Mouse (Mus musculus) lung, embryonic 16.5 days (tissue): ENCODE measurements at regions not wholly inside any gene's neighbourhood (a gene's known extent, or its start where the extent isn't known, plus 50 kb on each side); places are given as distances from the start of the nearest gene placed in this dataset.

Experiments
- ATAC-seq: fragments of 200-750 bp; cut with Nextera tagmentation; 2 replicates; pipeline ENCODE4 v1.8.0; 2017; ENCODE audit warnings: low read depth, mild to moderate bottlenecking, moderate library complexity
- H3K27ac ChIP-seq: fragments of 300-500 bp; sonication (generic); 2 replicates; pipeline ENCODE4 v1.5.1; 2014; ENCODE audit warnings: mild to moderate bottlenecking, control low read depth, low read length
- H3K27me3 ChIP-seq: fragments of 300-500 bp; sonication (generic); 2 replicates; pipeline ENCODE4 v1.6.1; 2014; ENCODE audit warnings: low read depth, low read length, mixed read lengths; ENCODE audit not compliant: control insufficient read depth, insufficient read depth
- H3K36me3 ChIP-seq: fragments of 300-500 bp; sonication (generic); 2 replicates; pipeline ENCODE4 v1.6.1; 2014; ENCODE audit warnings: low read length; ENCODE audit not compliant: control insufficient read depth, insufficient read depth
- H3K4me1 ChIP-seq: fragments of 300-500 bp; sonication (generic); replicated peaks from 2 replicates; pipeline ENCODE4 v1.6.1; 2014; ENCODE audit warnings: low read length, mixed read lengths; ENCODE audit not compliant: control insufficient read depth, insufficient read depth
- H3K4me2 ChIP-seq: fragments of 300-500 bp; sonication (generic); 2 replicates; pipeline ENCODE4 v1.6.1; 2014; ENCODE audit warnings: low read depth, low read length, control low read depth
- H3K4me3 ChIP-seq: fragments of 300-500 bp; sonication (generic); 2 replicates; pipeline ENCODE4 v1.5.1; 2014; ENCODE audit warnings: mild to moderate bottlenecking, low read length, control low read depth
- H3K9ac ChIP-seq: fragments of 300-500 bp; sonication (generic); 2 replicates; pipeline ENCODE4 v1.6.1; 2014; ENCODE audit warnings: low read length, control low read depth
- H3K9me3 ChIP-seq: fragments of 300-500 bp; sonication (generic); 2 replicates; pipeline ENCODE4 v1.6.1; 2016; ENCODE audit warnings: low read length; ENCODE audit not compliant: control insufficient read depth
- WGBS: fragments of 180-500 bp; shearing (Covaris S2); extraction: QIAGEN DNeasy Blood & Tissue Kit; methylation state at CpG from one replicate; pipeline ENCODE4 v1.1.7; 2014; 5-methylcytosine and 5-hydroxymethylcytosine counted together

DNA sequence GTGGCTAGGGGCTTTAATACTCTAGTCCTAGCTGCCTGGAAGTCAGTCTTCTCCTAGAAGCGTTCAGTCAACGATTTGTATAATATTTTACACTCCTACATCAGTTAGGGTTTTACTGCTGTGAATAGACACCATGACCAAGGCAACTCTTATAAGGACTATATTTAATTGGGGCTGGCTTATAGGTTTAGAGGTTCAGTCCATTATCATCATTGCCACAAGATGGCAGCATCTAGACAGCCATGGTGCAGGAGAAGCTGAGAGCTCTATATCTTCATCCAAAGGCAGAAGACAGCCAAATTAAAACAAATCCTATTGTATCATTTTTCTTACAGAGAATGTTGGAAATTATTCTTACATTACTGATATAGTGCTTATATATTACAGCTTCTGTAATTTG lies 167.0 kb upstream of the Ndn start:
- 53% methylated on average over 2 of the region's 2 CpGs for WGBS
- no peak overlapping the region for H3K4me3 ChIP-seq
- H3K36me3 ChIP-seq: peaks cover 2% of the 10 kb centered on the region; the same call in 1 of the 2 replicates
- H3K9ac ChIP-seq: no peak overlapping the region
- no peak for ATAC-seq
- no peak overlapping the region for H3K4me2 ChIP-seq
- H3K27me3 ChIP-seq: no peaks in the 10 kb centered on the region
- no peak overlapping the region for H3K27ac ChIP-seq
- H3K9me3 ChIP-seq: no peaks in the 10 kb centered on the region
- H3K4me1 ChIP-seq: no peaks in the 10 kb centered on the region

DNA sequence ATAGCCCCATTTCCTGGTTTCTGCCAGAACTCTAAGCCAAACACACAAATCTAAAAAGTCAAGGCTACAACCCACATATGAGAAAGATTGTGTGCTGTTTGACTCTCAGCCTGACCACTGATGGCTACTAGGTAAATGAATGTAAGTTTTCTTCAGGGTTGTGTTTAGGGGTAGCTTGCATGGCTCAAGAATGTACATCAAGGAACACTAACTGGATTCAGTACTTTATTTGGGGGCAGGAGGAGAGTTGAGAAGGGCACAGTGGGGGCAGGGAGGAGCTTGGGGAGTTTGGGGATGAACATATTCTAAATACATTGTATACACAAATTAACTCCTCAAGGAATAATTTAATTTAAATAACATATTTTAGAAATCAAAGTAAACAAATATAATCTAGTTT lies 137.8 kb upstream of the Ndn start:
- no peak overlapping the region for H3K4me3 ChIP-seq
- H3K4me1 ChIP-seq: no peaks in the 10 kb centered on the region
- H3K9ac ChIP-seq: no peak overlapping the region
- H3K36me3 ChIP-seq: no peaks in the 10 kb centered on the region
- H3K9me3 ChIP-seq: no peaks in the 10 kb centered on the region
- no peak overlapping the region for H3K27ac ChIP-seq
- no peak for ATAC-seq
- H3K27me3 ChIP-seq: no peaks in the 10 kb centered on the region
- peak overlapping the region; percentile 12 for H3K4me2 ChIP-seq

DNA sequence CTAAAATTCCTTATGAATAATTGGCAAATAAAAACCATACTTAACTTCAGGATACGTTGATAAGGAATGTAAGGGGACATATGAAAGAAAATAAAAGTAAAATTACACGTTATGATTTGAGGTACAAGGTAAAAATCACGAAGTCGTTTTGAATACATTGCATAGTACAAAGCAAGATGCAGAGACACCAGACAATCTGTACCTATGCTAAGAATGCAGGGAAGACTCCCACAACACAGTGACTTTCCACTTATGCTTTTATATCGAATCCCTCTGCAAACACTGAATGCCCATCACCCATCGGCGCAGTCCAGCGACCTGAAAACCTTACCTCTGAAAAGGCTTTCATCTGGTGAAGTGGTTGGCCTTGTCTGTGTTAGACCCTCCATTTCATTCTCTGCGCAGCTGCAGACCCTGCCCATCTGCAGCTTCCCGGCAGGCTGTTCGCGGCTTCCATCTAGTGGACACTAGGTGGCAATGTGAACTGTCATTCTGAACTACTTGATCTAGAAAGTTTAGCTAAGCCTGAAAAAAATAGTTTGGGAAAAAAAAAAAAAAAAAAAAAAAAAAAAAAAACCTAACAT lies 137.2 kb upstream of the Ndn start:
- Histone ChIP-seq H3K27me3 (no peaks in the 10 kb centered on the region), H3K27ac (no peak overlapping the region), H3K9me3 (no peaks in the 10 kb centered on the region), H3K36me3 (no peaks in the 10 kb centered on the region), H3K4me2 (peak overlapping the region; percentile 44), H3K4me3 (peak overlapping the region; percentile 53), H3K4me1 (no peaks in the 10 kb centered on the region), H3K9ac (peak overlapping the region; percentile 62)
- WGBS: 24% methylated on average over 12 of the region's 12 CpGs
- peak; percentile 87; the same call in 1 of the 2 replicates for ATAC-seq

DNA sequence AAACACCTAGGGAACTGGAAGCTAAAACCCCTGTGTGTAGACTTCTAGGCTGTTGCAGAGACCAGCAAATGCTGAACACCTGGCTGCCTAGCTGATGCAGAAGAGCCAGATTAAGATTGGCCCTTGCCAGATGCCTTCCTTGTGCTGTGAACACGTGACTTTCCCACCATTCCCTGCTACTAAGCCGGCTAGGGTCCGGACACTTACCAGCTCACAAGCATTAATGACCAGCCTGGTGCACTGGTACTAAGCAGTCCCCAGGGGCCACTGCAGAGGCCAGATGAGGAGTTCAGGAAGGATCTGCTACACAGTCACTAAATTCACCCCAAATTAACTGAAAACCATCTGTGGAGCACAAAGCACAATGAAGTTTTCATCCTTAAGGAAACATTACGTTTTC lies 121.2 kb upstream of the Ndn start:
- Histone ChIP-seq H3K27ac (no peak overlapping the region), H3K4me1 (no peaks in the 10 kb centered on the region), H3K36me3 (no peaks in the 10 kb centered on the region), H3K9ac (no peak overlapping the region), H3K9me3 (no peaks in the 10 kb centered on the region), H3K4me2 (no peak overlapping the region), H3K27me3 (no peaks in the 10 kb centered on the region), H3K4me3 (no peak overlapping the region)
- no peak for ATAC-seq
- 31% methylated on average over 4 of the region's 4 CpGs for WGBS

DNA sequence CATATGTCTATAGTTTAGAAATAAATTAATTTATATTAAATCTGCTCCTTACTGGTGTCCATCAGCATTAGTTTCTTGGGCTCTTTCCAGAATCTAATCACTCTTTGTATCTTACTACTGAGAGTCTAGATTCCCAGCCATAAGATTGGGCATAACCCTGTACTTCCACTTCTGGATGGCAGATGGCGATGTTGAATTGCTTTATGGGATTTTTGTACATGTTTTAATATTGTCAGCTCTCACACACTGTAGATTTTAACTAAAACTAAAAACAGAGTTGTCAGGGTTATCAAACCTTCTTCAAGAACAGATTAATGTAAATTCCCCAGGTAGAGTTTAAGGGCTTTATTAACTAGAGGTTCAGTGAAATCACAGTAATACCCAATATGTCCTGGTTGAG lies 118.6 kb upstream of the Ndn start:
- H3K9ac ChIP-seq: no peak overlapping the region
- no peaks in the 10 kb centered on the region for H3K9me3 ChIP-seq
- 0 out of 2 replicates have a peak, but pooled peaks cover 2% of the 10 kb centered on the region for H3K4me1 ChIP-seq
- 0% methylated on average over 1 of the region's 1 CpGs for WGBS
- H3K36me3 ChIP-seq: no peaks in the 10 kb centered on the region
- no peak overlapping the region for H3K4me2 ChIP-seq
- H3K27me3 ChIP-seq: no peaks in the 10 kb centered on the region
- no peak overlapping the region for H3K27ac ChIP-seq
- no peak overlapping the region for H3K4me3 ChIP-seq
- ATAC-seq: no peak

DNA sequence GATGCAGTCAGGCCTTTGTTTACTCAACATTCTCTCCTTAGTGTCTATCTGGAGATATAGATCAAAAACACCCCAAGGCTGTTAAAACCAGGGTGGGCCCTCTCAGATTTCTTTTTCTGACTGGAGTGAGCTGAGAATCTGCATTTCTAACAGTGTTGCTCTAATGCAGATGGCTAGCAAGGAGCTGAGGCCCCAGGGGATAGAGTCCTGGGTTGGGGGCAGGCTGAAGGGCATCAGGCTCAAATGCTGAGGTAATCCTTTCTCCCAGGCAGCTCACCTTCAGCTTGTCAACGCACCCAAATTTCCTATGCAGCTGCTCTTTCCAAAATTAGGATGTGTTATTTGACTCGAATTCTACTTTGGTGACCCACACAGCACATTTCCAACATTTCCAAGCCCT lies 115.7 kb upstream of the Ndn start:
- WGBS: 10% methylated on average over 2 of the region's 2 CpGs
- peak; percentile 34; the same call in 1 of the 2 replicates for ATAC-seq

DNA sequence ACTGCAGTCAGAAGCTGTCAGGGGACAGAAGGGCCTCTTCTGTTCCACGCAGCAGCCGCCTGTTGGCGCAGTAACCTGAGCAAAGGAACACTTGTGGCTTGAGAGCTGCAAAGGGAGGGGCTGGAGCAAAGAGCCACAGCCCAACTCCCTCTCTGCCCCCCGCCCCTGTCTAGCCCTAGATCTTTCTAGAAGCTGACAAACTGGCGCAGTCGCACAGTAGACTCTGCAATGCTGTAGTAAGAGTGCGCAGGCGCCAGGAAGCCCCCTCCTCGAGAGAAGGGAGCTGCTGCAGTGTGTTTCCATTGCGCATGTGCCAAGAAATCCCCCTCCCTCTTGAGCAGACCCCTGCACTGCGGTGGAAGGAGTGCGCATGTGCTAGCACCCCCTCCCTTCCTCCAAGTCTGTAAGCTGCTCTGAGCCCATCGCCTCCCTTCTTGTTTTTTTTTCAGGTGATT lies 115.2 kb upstream of the Ndn start:
- 0 out of 2 replicates have a peak, but pooled peaks cover 2% of the 10 kb centered on the region for H3K4me1 ChIP-seq
- ATAC-seq: peak; percentile 90
- H3K36me3 ChIP-seq: no peaks in the 10 kb centered on the region
- WGBS: 10% methylated on average over 13 of the region's 13 CpGs
- H3K27ac ChIP-seq: peak overlapping the region; percentile 62
- no peaks in the 10 kb centered on the region for H3K9me3 ChIP-seq
- no peaks in the 10 kb centered on the region for H3K27me3 ChIP-seq
- peak overlapping the region; percentile 25 for H3K4me3 ChIP-seq
- H3K4me2 ChIP-seq: peak overlapping the region; percentile 52
- peak overlapping the region; percentile 31; the same call in 1 of the 2 replicates for H3K9ac ChIP-seq

More for the DNA sequence above, 115.7 kb upstream of the Ndn start:
- 0 out of 2 replicates have a peak, but pooled peaks cover 2% of the 10 kb centered on the region for H3K4me1 ChIP-seq
- peak overlapping the region; percentile 52 for H3K4me2 ChIP-seq
- no peaks in the 10 kb centered on the region for H3K27me3 ChIP-seq
- H3K36me3 ChIP-seq: no peaks in the 10 kb centered on the region
- H3K27ac ChIP-seq: peak overlapping the region; percentile 17; the same call in 1 of the 2 replicates
- H3K9me3 ChIP-seq: no peaks in the 10 kb centered on the region
- H3K9ac ChIP-seq: peak overlapping the region; percentile 31; the same call in 1 of the 2 replicates
- H3K4me3 ChIP-seq: peak overlapping the region; percentile 25

DNA sequence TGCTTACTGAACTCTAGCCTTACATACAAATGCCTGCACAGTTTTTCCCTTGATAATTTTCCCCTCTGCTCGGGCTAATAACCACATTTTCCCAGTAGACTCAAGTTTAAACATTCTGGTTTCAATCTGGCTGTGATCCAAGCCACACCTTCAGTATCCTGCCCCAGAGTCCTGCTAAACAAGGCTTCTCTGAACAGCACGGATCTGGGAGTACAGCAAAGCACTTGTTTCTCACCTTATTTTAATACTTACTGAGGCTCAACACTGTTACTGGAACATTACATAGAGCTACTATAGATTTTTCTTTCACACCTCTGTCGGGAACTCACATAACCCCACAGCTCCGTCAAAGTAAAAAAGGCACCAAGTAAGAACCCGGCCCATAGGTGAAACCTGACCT lies 114.3 kb upstream of the Ndn start:
- no peaks in the 10 kb centered on the region for H3K9me3 ChIP-seq
- ATAC-seq: no peak
- H3K4me2 ChIP-seq: no peak overlapping the region
- H3K36me3 ChIP-seq: no peaks in the 10 kb centered on the region
- 40% methylated on average over 5 of the region's 5 CpGs for WGBS
- no peak overlapping the region for H3K4me3 ChIP-seq
- H3K4me1 ChIP-seq: 0 out of 2 replicates have a peak, but pooled peaks cover 2% of the 10 kb centered on the region
- H3K27ac ChIP-seq: no peak overlapping the region
- no peaks in the 10 kb centered on the region for H3K27me3 ChIP-seq
- no peak overlapping the region for H3K9ac ChIP-seq

DNA sequence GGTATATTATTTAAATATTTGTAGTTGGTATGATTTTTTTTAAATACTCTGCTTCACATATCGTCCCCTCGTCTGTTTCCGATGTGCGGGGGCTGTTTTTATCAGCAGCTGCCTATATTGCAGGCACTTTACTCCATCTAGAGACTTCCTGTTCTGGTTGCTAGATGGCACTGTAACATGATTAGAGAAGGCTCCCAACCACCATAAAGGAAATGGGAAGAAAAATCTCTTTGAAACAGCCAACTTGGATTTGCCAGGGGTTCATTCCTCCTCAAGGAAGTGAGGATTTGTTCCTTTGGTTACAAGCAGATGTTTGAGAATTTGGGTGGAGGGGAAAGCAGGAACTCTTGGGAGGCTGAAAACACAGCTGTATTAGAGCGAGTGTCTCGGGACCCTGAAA lies 112.3 kb upstream of the Ndn start:
- Histone ChIP-seq H3K4me1 (0 out of 2 replicates have a peak, but pooled peaks cover 2% of the 10 kb centered on the region), H3K36me3 (no peaks in the 10 kb centered on the region), H3K4me2 (no peak overlapping the region), H3K27me3 (no peaks in the 10 kb centered on the region), H3K9ac (no peak overlapping the region), H3K4me3 (no peak overlapping the region), H3K9me3 (no peaks in the 10 kb centered on the region), H3K27ac (no peak overlapping the region)
- ATAC-seq: no peak
- 44% methylated on average over 6 of the region's 6 CpGs for WGBS
